In the genomic region with DNA sequence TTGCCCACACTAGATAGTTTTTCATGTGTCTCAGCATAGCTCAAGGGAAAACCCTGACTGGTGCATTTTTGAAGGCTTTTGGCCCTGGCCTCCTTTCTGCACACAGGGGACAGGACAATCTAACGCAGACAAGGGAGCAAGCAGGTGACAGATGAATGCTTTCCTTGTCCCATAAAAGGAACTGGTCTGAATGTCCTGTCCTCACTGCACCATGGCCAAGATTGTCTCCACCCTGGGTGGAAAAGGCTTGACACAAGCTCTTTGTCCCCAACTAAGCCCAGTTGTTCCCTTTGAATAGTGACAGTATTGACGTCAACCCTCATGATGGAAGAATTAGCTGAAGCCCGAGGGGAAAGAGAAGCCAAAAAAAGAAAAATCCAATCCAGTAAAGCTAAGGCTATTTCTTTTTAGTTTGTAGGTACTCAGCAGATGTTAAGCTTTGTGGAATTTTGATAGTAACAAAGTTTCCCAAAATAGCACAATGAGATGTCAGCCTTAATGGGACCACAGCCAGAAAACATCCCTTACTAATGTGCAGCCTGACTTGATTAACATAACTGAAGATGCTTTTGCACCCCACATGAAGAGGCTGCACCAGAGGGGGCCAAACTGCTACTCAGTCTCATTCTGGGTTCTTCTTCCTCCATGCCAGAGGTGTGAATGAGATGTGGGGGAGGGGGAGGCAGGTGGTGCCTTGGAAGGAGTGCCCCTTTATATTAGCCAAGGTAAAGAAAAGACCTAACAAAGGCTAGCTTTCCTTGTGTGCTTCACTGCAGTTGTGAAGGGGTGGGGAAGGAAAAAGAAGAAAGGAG, we compare ENCODE assay signal across 10 mouse cellular contexts. TPM values are rescaled to one million over a fixed set of nuclear protein-coding genes. Genes with fewer than 3 reads are reported as not detected.
DNase-seq lines count a peak whose midpoint lies in the region; ATAC-seq and TF ChIP-seq lines count a peak whose summit lies in the region.
"Had no signal": no experiment of that assay in that cellular context is flagged by ENCODE, and none has a peak within 500 bp of the region (broad histone marks: within the 10 kb centered on the region; RNA-seq: fewer than 3 reads in every experiment).

No protein-coding gene starts in this region.

- ATAC-seq in forebrain, embryonic 12.5 days (ENCODE audit: low FRiP score), result no peak
- ATAC-seq in forebrain, embryonic 11.5 days (replicated peaks; ENCODE audit: low FRiP score), result no peak
- ATAC-seq in lung, embryonic 14.5 days (ENCODE audit: insufficient read depth), result no peak
- ATAC-seq in liver, postnatal 0 days, result no peak

- no peak overlapping the region for H3K4me3 ChIP-seq in forebrain, embryonic 12.5 days (replicated peaks)
- H3K4me3 ChIP-seq in forebrain, embryonic 11.5 days (ENCODE audit: low read depth, low read length), result no peak overlapping the region
- no peak overlapping the region for H3K4me3 ChIP-seq in lung, embryonic 14.5 days (ENCODE audit: low read depth, low read length)
- H3K4me3 ChIP-seq in lung, adult 2 months (replicated peaks; ENCODE audit: extremely low read depth, low read depth, low read length), result no peak overlapping the region
- H3K4me3 ChIP-seq in embryonic fibroblast, embryonic 13.5 days (ENCODE audit: insufficient read depth, low read length), result no peak overlapping the region
- H3K4me3 ChIP-seq in liver, postnatal 0 days (ENCODE audit: low read depth, low read length), result no peak overlapping the region
- H3K4me3 ChIP-seq: limb, embryonic 12.5 days had no signal

- H3K9ac ChIP-seq in forebrain, embryonic 12.5 days, result no peak overlapping the region
- no peak overlapping the region for H3K9ac ChIP-seq in forebrain, embryonic 11.5 days (ENCODE audit: low read length)
- H3K9ac ChIP-seq in lung, embryonic 14.5 days, result no peak overlapping the region
- H3K9ac ChIP-seq in liver, postnatal 0 days (replicated peaks), result no peak overlapping the region
- H3K9ac ChIP-seq: hindbrain, embryonic 14.5 days; limb, embryonic 12.5 days had no signal

- 0 out of 2 replicates have a peak overlapping the region, but pooled peaks have one; percentile 36 for H3K27ac ChIP-seq in forebrain, embryonic 12.5 days
- H3K27ac ChIP-seq in forebrain, embryonic 11.5 days (ENCODE audit: low read depth, low read length), result no peak overlapping the region
- H3K27ac ChIP-seq in lung, embryonic 14.5 days (ENCODE audit: low read depth), result no peak overlapping the region
- peak overlapping the region; percentile 69 for H3K27ac ChIP-seq in embryonic fibroblast, embryonic 13.5 days (ENCODE audit: insufficient read depth, low read length)
- no peak overlapping the region for H3K27ac ChIP-seq in liver, postnatal 0 days (ENCODE audit: low read depth)
- H3K27ac ChIP-seq: hindbrain, embryonic 14.5 days; limb, embryonic 12.5 days had no signal

- no peaks in the 10 kb centered on the region for H3K36me3 ChIP-seq in forebrain, embryonic 12.5 days (replicated peaks)
- H3K36me3 ChIP-seq in forebrain, embryonic 11.5 days (ENCODE audit: control insufficient read depth, insufficient read depth, low read length), result no peaks in the 10 kb centered on the region
- H3K36me3 ChIP-seq in lung, embryonic 14.5 days (ENCODE audit: insufficient read depth), result no peaks in the 10 kb centered on the region
- H3K36me3 ChIP-seq in liver, postnatal 0 days (replicated peaks; ENCODE audit: insufficient read depth, low read length), result no peaks in the 10 kb centered on the region
- H3K36me3 ChIP-seq: limb, embryonic 12.5 days had no signal

- no peak for TF ChIP-seq EP300 in liver, postnatal 0 days (IDR thresholded peaks at IDR 0.05; ENCODE audit: low read depth)

- no peak for TF ChIP-seq POLR2A in lung, adult 2 months (IDR thresholded peaks at IDR 0.05; ENCODE audit: borderline replicate concordance, extremely low read depth, low read depth, low read length)
- TF ChIP-seq POLR2A in embryonic fibroblast, embryonic 13.5 days (IDR thresholded peaks at IDR 0.05; ENCODE audit: low read depth, low read length), result no peak

- 25% methylated on average over 3 of the region's 3 CpGs for WGBS in forebrain, embryonic 12.5 days
- WGBS in forebrain, embryonic 11.5 days, result 39% methylated on average over 3 of the region's 3 CpGs
- WGBS in lung, embryonic 14.5 days, result 69% methylated on average over 3 of the region's 3 CpGs
- WGBS in lung, adult 2 months, result 71% methylated on average over 3 of the region's 3 CpGs
- WGBS in liver, postnatal 0 days (ENCODE audit: insufficient replicate concordance), result 66% methylated on average over 3 of the region's 3 CpGs

- no peak overlapping the region for H3K4me2 ChIP-seq in forebrain, embryonic 12.5 days
- H3K4me2 ChIP-seq in forebrain, embryonic 11.5 days (ENCODE audit: low read depth, low read length, severe bottlenecking), result no peak overlapping the region
- no peak overlapping the region for H3K4me2 ChIP-seq in lung, embryonic 14.5 days
- no peak overlapping the region for H3K4me2 ChIP-seq in liver, postnatal 0 days (ENCODE audit: low read depth, low read length)
- H3K4me2 ChIP-seq: hindbrain, embryonic 14.5 days; limb, embryonic 12.5 days had no signal

- peaks cover 19% of the 10 kb centered on the region for H3K4me1 ChIP-seq in forebrain, embryonic 12.5 days
- H3K4me1 ChIP-seq in forebrain, embryonic 11.5 days (replicated peaks; ENCODE audit: control insufficient read depth, insufficient read depth, low read length), result peaks cover 2% of the 10 kb centered on the region; the same call in 1 of the 2 replicates
- H3K4me1 ChIP-seq in lung, embryonic 14.5 days (ENCODE audit: insufficient read depth), result no peaks in the 10 kb centered on the region
- H3K4me1 ChIP-seq in lung, adult 2 months (ENCODE audit: control insufficient read depth, insufficient read depth, low read length), result no peaks in the 10 kb centered on the region
- peaks cover 19% of the 10 kb centered on the region for H3K4me1 ChIP-seq in embryonic fibroblast, embryonic 13.5 days (ENCODE audit: control insufficient read depth, insufficient read depth, low read length)
- H3K4me1 ChIP-seq in liver, postnatal 0 days (ENCODE audit: insufficient read depth), result no peaks in the 10 kb centered on the region
- H3K4me1 ChIP-seq: limb, embryonic 12.5 days had no signal

- H3K27me3 ChIP-seq in forebrain, embryonic 12.5 days, result no peaks in the 10 kb centered on the region
- H3K27me3 ChIP-seq in forebrain, embryonic 11.5 days (ENCODE audit: control insufficient read depth, insufficient read depth, low read length), result no peaks in the 10 kb centered on the region
- H3K27me3 ChIP-seq in lung, embryonic 14.5 days (ENCODE audit: insufficient read depth, low read length), result no peaks in the 10 kb centered on the region
- H3K27me3 ChIP-seq in liver, postnatal 0 days (ENCODE audit: insufficient read depth, low read length), result no peaks in the 10 kb centered on the region
- H3K27me3 ChIP-seq: limb, embryonic 12.5 days had no signal

- no peak for DNase-seq in forebrain, embryonic 11.5 days (ENCODE audit: low spot score)
- DNase-seq in lung, embryonic 14.5 days, result peak; percentile 13
- no peak for DNase-seq in lung, adult 2 months
- DNase-seq in left cerebral cortex, adult 9 months (ENCODE audit: low spot score in 2 of 2), result peak; percentile 58 to 61
- DNase-seq in B cell, adult 2 months, result no peak
- DNase-seq in liver, postnatal 0 days, result no peak

- no peaks in the 10 kb centered on the region for H3K9me3 ChIP-seq in forebrain, embryonic 12.5 days
- no peaks in the 10 kb centered on the region for H3K9me3 ChIP-seq in forebrain, embryonic 11.5 days (ENCODE audit: control insufficient read depth, low read length)
- no peaks in the 10 kb centered on the region for H3K9me3 ChIP-seq in lung, embryonic 14.5 days (ENCODE audit: low read depth, low read length)
- H3K9me3 ChIP-seq in liver, postnatal 0 days (ENCODE audit: low read length), result no peaks in the 10 kb centered on the region
- H3K9me3 ChIP-seq: limb, embryonic 12.5 days had no signal

- no peak for TF ChIP-seq CTCF in lung, embryonic 14.5 days (IDR thresholded peaks at IDR 0.05; ENCODE audit: low read depth)
- TF ChIP-seq CTCF in lung, adult 2 months (IDR thresholded peaks at IDR 0.05; ENCODE audit: insufficient read depth, low read length), result no peak
- no peak for TF ChIP-seq CTCF in embryonic fibroblast, embryonic 13.5 days (IDR thresholded peaks at IDR 0.05; ENCODE audit: borderline replicate concordance, insufficient read depth, low read length)
- TF ChIP-seq CTCF in liver, postnatal 0 days (IDR thresholded peaks at IDR 0.05; ENCODE audit: low read depth), result no peak

RNA-seq across cellular contexts. Expression of gene Enpp5, which starts 47.6 kb away (rescaled TPM):
- 25.5 and 25.9 TPM in 2 replicates for polyA plus RNA-seq in forebrain, embryonic 12.5 days (2016; fragmentation: Nextera tagmentation; extraction: Ambion mirVana)
- polyA plus RNA-seq in forebrain, embryonic 11.5 days (2014; fragmentation: Nextera tagmentation; extraction: Ambion mirVana), result 8.1 and 10.9 TPM in 2 replicates
- 8.9 and 11.3 TPM in 2 replicates for polyA plus RNA-seq in lung, embryonic 14.5 days (2014; fragmentation: Nextera tagmentation; extraction: Ambion mirVana)
- polyA plus RNA-seq in lung, adult 2 months (2012; rRNA removed), result 24.5 and 38.7 TPM in 2 replicates
- 35.6 and 44.1 TPM in 2 replicates for polyA plus RNA-seq in embryonic fibroblast, embryonic 13.5 days (2011; ENCODE audit: insufficient read length, low read depth, missing spikeins)
- polyA plus RNA-seq in liver, postnatal 0 days (2015; fragmentation: Nextera tagmentation; extraction: Ambion mirVana), result 7.0 and 7.7 TPM in 2 replicates

Comparison
In these comparisons a context has a peak if more than half of its experiments do, and no peak if none do; other contexts are left out.
1. H3K27ac ChIP-seq: peak in forebrain, embryonic 12.5 days (single experiment) and embryonic fibroblast, embryonic 13.5 days (single experiment); none in forebrain, embryonic 11.5 days (single experiment), lung, embryonic 14.5 days (single experiment) and liver, postnatal 0 days (single experiment).
2. DNase-seq: peak in lung, embryonic 14.5 days (single experiment) and left cerebral cortex, adult 9 months (2 of 2); none in forebrain, embryonic 11.5 days (single experiment), lung, adult 2 months (single experiment), B cell, adult 2 months (0 of 2) and liver, postnatal 0 days (single experiment).